Mouse (Mus musculus) layer of hippocampus, postnatal 14 days (tissue): ENCODE results near the gene Ccr10. TPM values are rescaled to one million over a fixed set of nuclear protein-coding genes. Genes with fewer than 3 reads are reported as not detected.

Experiments
- DNase-seq, 2 experiments: peaks; one replicate each; pipeline ENCODE4 v3.0.0; 2021 to 2022; ENCODE audit warnings: low spot score in 2 of 2, mixed read lengths in 1 of 2
- total RNA-seq, 2 experiments: library from RNA; stranded (reverse); gene quantifications; 2 replicates each; pipeline ENCODE4 v1.2.3; 2021

The Ccr10 gene
- total RNA-seq, 2 experiments from 2014 or later: 0.18 TPM; not detected in 1

- DNase-seq: peak in 1 of 2 experiments; percentile 63
These were observed 19.4 kb downstream of the Ccr10 start, which contains the start of gene Tubg2 for GRCm38 (mm10) chr11:101155728-101156371. Gene Tubg2, plus strand, starts transcription at chr11:101155907.

GRCm38 (mm10) chr11:101155151-101155550 is 20.1 kb downstream of the Ccr10 start:
- no peak for DNase-seq

- no peak for DNase-seq
These were observed 20.6 kb downstream of the Ccr10 start for GRCm38 (mm10) chr11:101154648-101155047.

- DNase-seq: no peak
These were observed 22.4 kb downstream of the Ccr10 start for GRCm38 (mm10) chr11:101152825-101153224.

GRCm38 (mm10) chr11:101151063-101151462 is 24.2 kb downstream of the Ccr10 start:
- DNase-seq: no peak

GRCm38 (mm10) chr11:101149178-101150105 is 25.8 kb downstream of the Ccr10 start:
- no peak for DNase-seq

- DNase-seq: no peak
These were observed 26.5 kb downstream of the Ccr10 start for GRCm38 (mm10) chr11:101148751-101149150.

DNA sequence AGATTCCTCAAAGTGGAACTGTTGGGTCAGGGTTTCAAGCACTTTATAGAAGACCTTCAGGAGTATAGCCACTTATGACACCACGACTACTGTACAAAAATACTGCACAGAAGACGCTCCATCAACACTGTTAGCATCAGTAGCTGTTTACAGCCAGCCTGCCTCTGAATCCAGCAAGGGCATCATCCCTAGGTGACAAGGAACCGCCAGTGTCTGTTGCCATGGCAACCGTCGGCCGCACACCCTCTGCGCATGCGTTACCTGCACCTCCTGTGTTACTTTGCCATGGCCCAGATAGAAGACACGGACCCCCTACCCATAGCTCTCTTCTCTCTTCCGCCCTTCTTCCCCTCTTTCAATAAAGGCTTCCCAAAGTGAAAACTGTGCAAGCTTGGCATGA is 28.9 kb downstream of the Ccr10 start:
- no peak for DNase-seq

DNA sequence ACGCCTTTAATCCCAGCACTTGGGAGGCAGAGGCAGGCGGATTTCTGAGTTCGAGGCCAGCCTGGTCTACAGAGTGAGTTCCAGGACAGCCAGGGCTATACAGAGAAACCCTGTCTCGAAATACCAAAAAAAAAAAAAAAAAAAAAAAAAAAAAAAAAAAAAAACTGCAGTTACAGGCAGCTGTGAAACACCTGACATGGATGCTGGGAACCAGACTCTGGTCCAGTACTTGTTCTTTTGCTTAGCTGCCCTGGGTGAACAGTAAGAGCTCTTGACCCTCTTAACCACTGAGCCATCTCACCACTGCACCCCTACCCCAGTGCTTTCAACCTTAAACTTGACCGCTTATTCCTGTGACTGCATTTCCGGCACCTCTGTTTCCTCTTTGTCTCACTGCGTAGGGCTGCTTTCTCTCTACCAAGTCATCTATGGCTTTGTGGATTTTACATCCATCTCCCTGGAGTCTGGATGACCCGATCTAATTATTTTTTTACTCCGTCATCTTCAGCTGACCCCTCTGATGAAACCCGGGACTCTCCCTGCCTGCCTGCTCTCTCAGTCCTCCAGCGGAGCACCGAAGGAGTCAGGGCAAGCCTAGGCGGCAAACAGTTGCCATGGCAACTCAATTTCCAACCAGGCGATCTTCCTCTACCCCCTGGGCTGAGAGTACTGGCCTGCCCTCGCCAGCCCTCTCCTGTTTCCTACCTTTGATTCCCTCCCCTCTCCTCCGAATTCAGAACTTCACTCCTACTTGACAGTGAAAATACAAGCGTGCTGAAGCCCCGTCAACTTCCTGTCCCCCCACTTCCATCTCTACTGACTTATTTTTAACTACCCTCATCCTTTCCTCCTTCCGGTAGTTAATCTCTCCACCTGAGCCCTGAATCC is 31.7 kb downstream of the Ccr10 start:
- DNase-seq: peak in 1 of 2 experiments; percentile 43

DNA sequence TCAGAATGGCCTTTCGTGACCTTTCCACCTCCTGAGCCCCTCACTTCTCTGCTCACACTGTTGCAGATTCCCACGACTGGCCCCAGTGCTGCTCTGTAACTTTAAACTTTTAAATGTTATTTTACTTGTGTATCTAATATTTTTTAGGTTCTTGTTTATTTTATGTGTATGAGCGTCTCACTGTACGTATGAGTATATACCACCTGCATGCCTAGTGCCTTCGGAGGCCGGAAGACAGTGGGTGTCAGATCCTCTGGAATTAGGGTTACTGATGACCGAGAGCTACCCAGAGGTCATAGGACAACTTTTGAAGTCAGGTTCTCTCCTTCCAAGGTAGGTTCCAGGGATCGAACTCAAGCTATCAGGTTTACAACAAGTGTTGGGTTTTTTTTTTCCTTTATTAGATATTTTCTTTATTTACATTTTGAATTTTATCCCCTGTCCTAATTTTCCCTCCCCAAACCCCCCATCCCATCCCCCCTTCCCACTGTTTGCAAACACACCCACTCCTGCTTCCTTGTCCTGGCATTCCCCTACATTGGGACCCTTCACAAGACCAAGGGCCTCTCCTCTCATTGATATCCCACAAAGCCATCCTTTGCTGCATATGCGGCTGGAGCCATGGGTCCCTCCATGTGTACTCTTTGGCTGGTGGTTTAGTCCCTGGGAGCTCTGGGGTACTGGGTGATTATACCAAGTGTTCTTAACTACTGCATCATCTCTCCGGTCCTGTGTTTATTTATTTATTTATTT is 32.9 kb downstream of the Ccr10 start:
- DNase-seq: no peak

GRCm38 (mm10) chr11:101141088-101141487 is 34.2 kb downstream of the Ccr10 start:
- DNase-seq: no peak

- DNase-seq: no peak
These were observed 35.0 kb downstream of the Ccr10 start for GRCm38 (mm10) chr11:101140164-101140819.

DNA sequence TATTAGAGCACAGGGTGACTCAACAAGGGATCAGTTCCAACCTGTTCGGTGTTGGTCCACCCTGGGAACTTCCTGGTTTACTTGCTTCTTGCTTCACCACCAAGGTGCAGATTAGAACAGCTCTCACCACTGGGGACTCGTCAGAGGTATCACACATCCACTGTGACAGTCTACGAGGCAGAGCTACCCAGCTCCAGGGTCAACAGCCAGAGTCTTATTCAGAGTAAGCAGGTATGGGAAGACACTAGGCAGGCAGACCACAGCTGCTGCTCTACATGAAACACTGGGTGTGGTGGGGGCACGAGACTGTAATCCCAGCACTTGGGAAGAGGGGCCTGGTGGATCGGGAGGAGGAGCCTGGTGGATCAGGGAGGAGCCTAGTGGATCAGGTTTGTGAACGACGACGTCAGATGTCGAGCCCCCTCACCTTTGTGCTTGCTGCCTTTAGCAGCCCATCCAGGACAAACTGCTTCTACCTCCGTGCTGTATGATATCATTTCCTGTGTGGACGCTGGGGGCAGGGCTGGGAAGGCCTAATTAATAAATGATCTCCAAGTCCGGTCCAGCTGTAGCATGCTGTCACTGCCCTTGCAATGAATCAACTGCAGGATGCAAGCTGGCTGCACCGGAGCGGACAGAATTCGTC is 36.6 kb downstream of the Ccr10 start:
- DNase-seq: no peak

- DNase-seq: no peak
These were observed 38.2 kb downstream of the Ccr10 start for GRCm38 (mm10) chr11:101137000-101137399.

- DNase-seq: peak in 1 of 2 experiments; percentile 48
These were observed 40.9 kb downstream of the Ccr10 start for GRCm38 (mm10) chr11:101134217-101134865.

DNA sequence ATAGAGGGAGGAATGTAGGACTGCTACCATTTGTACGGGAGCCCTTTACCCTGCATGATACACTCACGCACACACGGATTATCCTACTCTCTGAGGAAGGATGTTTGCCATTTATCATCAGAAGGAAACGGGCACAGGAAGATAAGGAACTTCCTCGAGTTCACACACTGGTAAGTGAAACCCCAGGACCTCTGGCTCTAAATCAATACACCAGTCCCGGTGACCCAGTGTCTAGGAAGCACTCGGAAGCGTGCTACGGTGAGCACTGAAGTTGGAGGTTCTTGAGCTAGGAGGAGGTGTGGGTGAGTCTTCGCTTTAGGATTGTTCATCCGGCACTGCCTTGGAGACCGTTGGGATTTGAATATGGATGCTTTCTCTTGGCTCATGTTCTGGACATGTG is 42.2 kb downstream of the Ccr10 start:
- no peak for DNase-seq

GRCm38 (mm10) chr11:101131701-101132100 is 43.5 kb downstream of the Ccr10 start:
- DNase-seq: no peak

DNA sequence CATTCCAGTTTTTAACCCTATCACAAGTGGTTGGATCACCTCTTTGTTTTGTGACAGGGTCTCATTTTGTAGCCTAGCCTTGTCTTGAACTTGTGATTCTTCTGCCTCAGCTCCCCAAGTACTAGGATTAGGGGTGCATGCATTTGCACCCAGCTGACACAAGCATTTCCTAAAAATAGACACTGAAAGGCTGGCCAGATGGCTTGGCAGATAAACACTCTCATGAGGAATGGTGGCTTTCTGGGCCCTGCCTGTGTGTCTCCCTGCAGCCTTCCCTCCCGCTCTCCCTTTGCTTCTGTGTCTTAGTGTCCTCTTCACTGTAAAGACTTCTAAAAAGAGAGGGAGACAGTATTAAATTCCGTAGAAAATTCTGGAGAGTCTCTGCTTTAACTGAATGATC is 44.1 kb downstream of the Ccr10 start:
- no peak for DNase-seq
